Mouse (Mus musculus) lung, adult 18-20 months (tissue): ENCODE results near the gene Psapl1.
A peak's percentile ranks its signal among the peaks of the same experiment; 100 is the strongest.
"Not testable (repeated sequence)": the region's sequence is repeated elsewhere in the genome, so short reads cannot be mapped to it uniquely, and the experiment has no call there.

Experiments used
- DNase-seq, 2 experiments: peaks; one replicate each; pipeline ENCODE4 v3.0.0; 2022; ENCODE audit warnings: mixed read lengths in 2 of 2

The Psapl1 gene

DNA sequence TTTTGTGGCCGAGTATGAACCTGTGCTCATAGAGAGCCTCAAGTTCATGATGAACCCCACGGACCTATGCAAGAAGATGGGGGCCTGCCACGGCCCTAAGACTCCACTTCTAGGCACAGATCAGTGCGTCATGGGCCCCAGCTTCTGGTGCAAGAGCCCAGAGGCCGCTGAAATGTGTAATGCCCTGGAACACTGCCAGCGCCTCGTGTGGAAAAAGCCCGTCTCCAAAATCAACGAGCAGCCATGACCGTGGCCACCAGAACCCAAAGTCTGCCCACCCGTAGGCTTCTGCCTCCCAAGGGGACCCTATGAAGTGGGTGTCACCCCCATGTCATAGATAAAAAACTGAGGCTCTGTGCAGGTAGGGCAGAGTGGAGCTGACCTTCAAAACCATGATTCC is 1.6 kb downstream of the Psapl1 start:
- no peak for DNase-seq

DNA sequence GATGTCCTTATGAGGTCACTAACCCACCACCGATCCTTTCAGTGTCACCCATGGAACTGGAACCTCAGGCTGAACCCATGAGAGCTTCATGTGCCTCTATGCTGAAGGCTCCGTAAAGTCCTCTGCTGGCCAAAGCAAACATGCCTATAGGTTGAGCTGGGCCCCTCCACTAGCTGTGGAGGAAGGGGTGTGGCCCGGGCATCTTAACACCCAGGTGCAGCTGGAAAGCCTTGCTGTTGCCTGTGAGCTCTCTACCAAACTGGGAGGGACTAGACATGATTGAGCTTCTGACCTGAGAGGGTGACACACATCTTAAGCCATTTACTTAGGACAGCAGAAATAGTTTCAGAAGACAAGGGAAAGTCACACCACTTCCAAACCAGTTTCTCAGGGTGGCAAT is 5.0 kb downstream of the Psapl1 start:
- DNase-seq = no peak

DNA sequence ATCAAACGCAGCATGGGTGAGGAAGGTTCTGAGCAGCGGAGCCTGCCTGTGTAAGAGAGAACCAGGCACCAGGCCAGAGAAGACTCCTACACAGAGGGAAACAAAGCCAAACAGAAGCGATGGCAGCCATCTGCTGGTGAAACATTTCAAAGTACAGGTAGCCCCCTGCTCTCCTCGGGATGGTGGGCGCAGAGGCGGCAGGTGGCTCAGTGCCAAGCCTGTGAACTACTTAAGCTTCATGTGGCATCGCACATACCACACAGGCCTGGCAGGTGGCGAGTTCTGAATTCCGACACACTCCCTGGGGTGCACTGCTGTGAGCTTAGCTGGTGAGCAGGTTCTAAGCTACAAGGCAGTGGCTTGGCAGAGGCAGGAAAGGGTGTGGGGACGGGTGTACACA is 9.5 kb downstream of the Psapl1 start:
- DNase-seq = no peak

DNA sequence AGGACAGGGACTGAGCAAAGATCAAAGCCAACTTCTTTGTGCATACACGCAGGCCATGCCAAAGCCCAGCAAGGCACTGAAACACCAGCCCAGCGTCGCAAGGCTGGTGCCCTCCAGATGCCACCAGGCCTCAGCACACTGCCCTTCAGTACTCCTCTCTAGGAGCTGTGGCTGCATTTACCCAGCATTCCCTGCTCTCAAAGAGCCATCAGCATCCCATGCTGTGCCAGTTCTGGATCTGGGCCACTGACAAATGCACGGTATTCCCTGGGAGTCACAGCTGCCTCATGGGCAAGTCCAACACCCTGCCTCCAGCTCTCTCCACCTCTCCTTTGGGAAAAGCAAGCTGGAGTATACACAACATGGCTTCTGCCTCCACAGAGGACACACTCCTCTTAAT is 16.3 kb downstream of the Psapl1 start:
- no peak for DNase-seq

DNA sequence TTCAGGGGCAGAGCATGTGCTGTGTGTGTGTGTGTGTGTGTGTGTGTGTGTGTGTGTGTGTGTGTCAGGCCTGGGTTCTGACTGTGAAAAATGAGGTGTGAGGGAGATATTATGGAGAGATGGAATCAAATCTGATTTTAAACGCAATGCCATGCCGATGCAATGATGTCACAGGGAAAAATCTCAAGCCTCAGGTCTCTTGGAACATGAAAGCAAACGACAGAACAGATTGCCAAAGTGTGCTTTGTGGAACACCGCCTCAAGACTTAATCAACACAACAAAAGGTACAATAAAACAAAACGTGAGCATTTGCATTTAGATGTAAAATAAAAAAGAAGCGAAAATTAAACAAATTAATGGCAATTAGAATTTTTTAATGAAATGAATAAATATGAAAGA is 16.8 kb downstream of the Psapl1 start:
- no peak for DNase-seq

DNA sequence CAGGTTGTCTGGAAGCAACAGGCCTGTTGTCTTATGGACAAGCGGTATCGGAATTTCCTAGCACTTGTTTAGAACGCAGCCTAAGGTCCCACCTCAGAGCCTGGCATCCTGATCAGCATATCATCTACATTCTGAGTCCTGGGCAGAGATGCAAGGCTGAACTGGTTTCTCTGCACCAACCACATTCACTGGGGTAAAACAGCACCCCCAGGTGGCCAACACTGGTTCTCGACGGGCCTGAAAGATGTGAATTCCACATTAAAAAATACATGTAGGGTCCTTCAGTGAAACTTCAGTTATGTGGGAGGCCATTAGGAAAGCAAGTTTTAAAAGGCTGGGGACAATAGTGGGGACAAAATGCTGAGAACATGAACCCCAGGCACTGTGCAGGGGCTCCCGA is 20.0 kb downstream of the Psapl1 start:
- peak in 1 of 2 experiments; percentile 28 for DNase-seq

DNA sequence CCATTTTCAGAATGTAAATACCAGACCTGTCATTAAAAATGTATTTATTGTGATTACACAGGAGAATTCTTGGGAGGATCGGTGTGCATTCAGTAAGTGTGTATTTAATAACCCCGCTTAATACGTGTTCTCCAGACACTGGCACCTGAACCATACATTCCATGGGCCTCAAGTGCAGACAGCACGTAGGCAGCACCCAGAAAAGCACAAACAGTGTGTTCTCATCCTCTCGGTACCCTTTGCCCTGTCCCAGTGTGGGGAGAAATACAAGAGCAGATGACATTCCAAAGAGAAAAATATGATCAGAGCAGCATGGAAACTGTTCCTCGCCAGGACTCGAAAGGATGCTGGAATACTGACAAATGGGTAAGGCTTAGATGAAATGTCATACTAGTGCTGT is 22.0 kb downstream of the Psapl1 start:
- no peak for DNase-seq

DNA sequence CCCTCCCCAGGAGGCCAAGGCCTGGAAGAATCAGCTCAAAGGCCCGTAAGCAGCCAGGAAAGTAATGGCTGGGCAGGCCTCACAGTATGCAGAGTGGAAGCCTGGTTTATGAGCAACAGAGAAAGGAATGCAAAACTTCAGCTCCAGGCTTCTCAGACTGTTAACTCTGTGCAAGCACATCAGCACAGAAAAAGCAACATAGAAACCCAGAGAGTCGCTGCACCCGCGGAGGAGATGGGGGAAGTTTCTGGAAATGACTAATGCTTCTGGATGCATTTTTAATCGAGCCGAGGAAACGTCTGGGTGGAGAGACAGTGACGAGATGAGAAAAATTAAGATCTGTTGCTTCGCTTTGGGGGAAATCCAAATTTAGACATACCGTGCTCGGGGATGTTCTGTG is 22.5 kb downstream of the Psapl1 start:
- DNase-seq = no peak

DNA sequence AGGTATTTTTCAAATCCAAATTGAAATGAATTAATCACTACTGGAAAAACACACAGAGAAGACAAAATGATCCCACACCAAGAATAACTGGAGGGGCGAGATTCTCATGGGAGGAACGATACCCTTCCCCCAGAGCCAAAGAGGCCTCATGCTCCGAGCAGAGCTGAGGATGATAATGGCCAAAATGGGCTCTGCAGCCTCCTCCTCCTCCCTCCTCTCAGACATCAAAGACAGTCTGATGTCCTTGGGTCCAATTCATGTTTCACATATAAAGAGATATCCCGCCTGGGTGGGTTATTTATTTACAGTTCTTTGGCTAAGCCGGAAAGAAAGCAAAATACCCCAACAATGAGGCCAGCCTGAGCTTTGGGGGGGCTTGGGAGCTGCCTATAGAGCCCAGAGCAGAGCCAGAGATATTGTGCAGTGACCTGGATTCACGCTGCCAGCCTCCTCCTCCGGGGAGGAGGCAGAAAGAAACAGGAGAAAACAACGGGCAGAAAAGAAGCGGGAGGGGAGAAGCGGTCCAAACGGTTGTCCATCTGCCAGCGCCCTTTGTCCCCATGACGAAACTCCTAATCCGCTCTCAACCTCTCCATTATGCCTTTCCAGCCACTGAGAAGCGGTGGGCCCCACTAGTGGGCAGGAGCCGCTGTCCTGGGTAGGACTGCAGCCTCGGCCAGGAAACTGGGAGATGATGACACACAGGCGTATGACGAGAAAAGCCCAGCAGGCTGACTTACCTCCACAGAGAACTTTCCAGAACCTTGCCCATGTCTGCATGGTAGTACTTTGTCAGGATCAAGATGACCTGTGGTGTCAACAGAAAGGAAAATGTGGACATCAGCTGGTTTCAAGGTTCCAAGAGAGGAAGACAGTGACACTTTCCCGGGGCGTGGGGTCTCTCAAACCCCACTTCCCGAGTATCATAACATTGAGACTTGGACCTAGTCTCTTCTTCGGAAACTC is 24.9 kb downstream of the Psapl1 start:
- DNase-seq = no peak

DNA sequence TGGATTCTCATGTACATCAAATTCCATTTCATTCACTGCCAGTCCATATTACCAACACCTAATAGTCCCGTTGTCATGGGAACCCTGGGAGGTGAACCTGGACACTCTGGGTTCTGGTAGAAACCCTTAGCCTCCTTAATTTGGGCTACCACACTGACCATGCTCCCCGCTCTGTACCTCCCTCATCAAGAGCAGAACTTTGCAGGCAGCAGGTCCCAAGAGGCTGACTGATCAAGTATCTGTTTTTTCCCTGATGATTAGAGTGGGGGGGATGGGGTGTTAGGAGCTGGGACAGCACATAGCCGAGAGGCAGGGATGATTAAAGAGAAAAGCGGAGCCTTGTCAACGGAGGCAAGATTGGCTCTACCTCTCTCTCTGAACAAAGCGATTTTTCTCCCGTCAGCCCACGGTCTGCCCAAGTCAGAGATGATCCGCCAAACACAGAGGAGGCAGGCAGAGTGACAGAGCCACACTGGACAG is 26.5 kb downstream of the Psapl1 start:
- DNase-seq = no peak

DNA sequence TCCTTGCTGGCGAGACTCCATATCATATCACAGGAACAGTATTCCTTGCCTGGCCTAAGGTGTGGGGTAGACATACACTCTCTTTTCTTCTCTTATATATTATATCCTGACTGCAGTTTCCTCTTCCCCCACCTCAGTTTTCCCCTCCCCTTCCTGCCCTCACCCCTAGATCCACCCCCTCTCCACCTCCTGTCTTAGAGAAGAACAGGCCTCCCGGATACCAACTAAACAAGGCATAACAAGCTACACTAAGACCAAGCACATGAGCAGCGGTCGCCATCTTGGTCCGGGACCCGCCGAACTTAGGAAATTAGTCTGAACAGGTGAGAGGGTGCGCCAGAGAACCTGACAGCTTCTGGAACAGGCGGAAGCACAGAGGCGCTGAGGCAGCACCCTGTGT is 33.7 kb downstream of the Psapl1 start:
- not testable (repeated sequence) for DNase-seq

DNA sequence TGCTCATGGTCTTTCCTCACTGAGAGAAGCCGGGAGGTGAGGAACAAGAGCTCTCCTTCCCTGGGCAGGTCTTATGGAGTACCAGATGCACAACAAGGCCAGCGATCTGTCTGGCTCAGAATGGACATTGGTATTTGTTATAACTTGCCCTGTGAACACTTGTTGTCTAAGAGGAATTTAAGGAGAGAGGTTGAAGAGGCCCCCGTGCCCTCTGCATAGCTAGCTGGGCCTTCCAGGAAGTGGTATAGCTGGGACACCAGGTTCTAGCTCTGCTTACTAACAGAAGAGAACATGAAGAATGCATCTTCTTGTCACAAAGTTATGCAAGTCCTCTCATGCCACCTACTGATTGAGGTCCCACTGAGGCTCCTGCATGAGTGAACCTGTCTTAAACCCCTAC is 44.2 kb downstream of the Psapl1 start:
- no peak for DNase-seq

DNA sequence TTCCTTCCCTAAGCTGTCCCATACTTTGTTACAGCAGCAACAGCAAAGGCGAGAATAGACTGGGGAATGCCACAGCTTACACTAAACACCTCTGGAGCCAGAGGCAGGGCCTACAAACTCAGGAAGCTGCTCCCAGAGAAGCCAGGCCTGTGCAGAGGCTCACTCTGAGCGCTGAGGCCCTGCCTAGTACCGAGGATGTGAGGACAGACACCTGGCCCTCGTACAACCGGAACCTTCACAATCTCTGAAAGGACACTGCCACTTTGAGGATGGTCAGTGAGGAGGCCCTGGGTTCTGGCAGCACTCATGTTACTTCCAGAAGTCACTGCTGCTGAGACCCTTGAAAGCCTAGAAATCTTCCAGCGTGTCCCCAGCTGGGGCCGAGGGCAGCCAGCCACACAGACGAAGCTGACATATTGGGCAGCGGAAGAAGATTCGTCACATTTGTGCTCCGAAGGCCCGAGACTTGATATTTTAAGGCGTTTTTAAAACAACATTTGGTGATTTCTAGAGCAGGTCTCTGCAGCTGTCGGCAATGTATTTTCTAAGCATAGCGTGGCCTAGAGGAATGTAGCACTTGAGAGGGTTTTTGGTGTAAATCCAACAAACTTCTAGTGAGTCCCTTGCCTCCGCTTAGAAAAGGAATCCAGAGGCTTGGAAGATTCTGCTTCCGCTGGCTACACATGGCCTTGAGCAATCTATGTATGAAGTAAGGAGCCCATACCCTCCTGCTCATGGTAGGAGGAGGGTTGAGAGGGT is 49.1 kb downstream of the Psapl1 start:
- no peak for DNase-seq

DNA sequence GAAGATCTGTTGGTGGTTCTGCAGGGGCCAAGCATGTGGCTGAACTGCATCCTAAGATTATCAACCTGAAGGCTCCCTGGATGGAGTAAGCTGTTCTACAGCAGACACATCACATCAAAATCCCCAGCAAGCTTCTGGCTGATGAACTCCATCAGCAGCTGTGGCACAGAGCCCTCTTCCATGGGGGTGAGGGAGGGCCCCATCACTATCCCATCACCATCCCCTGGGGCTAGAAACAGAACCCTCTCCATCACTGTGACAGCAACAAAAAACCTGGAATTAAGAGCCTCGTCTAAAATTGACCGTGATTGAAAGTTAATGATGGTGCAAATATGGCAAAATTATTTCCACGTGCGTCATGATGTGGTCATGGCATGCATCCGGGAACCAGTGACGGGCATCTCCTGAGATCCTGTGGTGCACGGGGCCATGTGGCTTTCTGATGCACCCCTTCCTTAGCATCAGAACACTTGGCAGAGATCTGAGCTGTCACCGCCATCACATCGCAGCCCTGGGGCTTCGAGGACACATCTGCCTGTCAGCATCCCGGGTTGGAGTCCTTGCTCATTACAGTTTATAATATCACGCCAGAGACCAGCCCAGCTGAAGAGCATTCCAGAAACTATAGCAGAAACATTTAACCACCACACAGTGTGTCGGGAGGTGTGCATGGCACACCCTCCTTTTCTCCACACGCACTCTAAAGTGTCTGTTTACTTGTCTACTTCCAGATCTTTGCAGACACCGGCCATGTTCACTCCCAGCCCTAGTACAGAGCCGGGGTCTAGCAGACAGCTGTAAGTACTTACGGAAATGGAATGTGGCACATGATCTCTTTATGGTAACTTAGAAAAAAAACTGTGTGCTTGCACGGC is 51.1 kb downstream of the Psapl1 start:
- DNase-seq = no peak
